Mouse (Mus musculus) testis, adult 2 months (tissue): ENCODE data around the gene Tbc1d14.

Experiments
- CTCF ChIP-seq: fragments of 200-500 bp; IDR thresholded peaks from 2 replicates; pipeline ENCODE4 v1.5.1; 2012; ENCODE audit warnings: low read depth, mild to moderate bottlenecking, inconsistent platforms, low read length, moderate library complexity; ENCODE audit not compliant: control insufficient read depth, insufficient read depth, insufficient replicate concordance
- POLR2A ChIP-seq: fragments of 200-500 bp; IDR thresholded peaks from 2 replicates; pipeline ENCODE4 v1.6.1; 2012; ENCODE audit warnings: low read depth, mild to moderate bottlenecking, inconsistent platforms, low read length, moderate library complexity; ENCODE audit not compliant: control insufficient read depth

- TF ChIP-seq CTCF (no peak), POLR2A (no peak)
Observed at GRCm38 (mm10) chr5:36623670-36624069, 30.6 kb upstream of the Tbc1d14 start.
